Mouse (Mus musculus): ENCODE data around the gene Nkd1. TPM values are rescaled to one million over a fixed set of nuclear protein-coding genes. Genes with fewer than 3 reads are reported as not detected.

The Nkd1 gene
- total RNA-seq, 1 experiment from 2014 or later = 44.8 TPM

DNA sequence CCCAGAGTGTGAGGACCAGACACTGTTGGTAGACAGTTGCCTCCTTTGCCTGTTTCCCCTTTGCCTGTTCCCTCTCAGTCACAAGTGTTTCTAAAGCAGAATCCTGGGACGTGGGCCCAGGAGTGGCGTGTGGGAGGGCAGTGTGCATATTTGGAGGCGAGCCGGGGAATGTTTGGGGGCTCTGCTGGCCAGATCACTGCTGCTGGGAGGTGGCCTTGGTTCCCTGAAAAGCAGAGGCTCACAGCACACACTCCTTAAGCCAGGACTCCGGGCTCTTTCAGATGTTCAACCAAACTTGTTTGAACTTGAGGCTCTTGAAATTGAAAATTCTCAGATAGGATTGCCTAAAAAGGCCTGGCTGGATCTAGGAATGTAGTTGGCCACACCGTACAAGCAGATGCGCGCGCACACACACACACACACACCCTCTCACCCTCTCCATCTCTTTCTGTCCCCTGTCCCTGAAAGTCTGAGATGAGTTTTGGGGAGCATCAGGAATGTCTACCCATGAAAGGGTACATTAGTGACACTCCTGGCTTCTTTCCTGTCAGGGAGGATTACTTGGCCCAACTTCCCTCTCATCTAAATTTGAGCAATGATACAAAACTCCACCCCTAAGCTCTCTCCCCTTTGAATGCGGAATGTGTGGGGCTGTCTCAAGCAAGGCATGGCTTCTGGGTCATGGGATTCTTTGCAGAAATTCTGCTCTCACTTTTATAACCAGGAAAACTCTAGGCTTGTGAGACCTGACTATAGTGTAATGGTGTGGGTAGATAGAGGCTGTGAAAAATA lies 55.4 kb downstream of the Nkd1 start:
- peak; percentile 51 for DNase-seq

- DNase-seq = no peak
Measured at GRCm38 (mm10) chr8:88577666-88578065, 56.5 kb downstream of the Nkd1 start.

- no peak for DNase-seq
Measured at GRCm38 (mm10) chr8:88578413-88579175, 57.4 kb downstream of the Nkd1 start.

DNA sequence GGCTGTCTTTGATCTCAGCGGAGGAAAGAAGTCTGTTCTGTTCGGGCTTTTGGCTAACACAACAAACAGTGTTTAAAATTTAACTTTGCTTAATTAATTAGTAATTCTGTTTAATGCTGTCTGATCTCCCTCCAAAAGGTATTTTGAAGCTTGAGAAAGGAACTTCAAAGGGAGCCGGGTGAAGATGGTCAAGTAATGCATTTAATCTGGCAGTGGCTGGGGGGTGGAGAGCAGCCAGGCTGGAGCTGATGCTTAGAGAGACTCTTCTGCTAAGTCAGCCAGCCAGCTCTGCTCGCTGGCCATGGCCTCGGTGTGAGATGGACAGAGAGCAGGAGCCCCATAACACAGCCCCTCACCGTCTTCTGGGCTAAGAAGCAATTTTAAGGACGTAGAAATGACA lies 58.1 kb downstream of the Nkd1 start:
- no peak for DNase-seq

GRCm38 (mm10) chr8:88579668-88580330 lies 58.6 kb downstream of the Nkd1 start:
- DNase-seq = no peak

DNA sequence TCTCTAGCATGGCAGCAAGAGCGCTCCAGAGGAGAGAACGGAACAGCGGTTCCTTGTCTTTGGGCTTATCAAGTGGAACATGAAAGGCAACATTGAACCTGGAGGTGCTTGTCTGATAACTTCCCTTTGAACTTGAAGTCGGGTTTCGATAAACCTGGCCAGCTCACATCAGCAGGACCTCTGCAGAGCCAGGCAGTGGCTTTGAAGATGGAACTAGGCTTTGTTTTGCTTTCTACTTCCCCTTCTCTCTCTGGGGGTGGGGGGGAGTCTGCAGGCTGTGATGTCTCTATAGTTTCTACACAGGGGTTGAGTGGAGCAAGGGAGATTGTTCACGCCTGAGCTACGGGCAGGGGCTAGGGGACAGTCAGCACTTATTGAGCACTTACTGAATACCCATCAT lies 59.6 kb downstream of the Nkd1 start:
- no peak for DNase-seq

DNA sequence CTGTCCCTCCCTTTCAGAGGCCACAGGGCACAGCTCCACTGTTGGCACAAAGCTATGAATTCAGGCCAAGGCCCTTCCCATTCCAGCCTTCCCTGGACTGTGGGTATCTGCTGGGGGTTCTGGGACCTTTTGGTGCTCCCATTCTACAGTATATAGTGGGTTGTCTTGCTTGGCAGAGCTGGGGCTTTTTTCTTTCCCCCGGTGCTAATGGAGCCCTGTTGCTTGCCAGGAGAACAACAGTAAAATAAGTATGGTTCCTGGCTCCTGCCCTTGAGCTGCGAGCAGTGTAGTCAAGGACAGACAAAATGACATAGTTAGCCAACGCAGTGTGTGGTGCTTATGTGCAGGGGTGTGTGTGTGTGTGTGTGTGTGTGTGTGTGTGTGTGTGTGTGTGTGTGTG lies 62.7 kb downstream of the Nkd1 start:
- DNase-seq = no peak

- no peak for DNase-seq
Measured at GRCm38 (mm10) chr8:88588205-88588889, 67.2 kb downstream of the Nkd1 start.

GRCm38 (mm10) chr8:88590226-88590625 lies 69.1 kb downstream of the Nkd1 start:
- no peak for DNase-seq

GRCm38 (mm10) chr8:88593947-88594346 lies 72.8 kb downstream of the Nkd1 start:
- DNase-seq = no peak

- no peak for DNase-seq
Measured at GRCm38 (mm10) chr8:88596042-88596441, 74.9 kb downstream of the Nkd1 start.

- no peak for DNase-seq
Measured at GRCm38 (mm10) chr8:88598578-88598977, 77.4 kb downstream of the Nkd1 start.

DNA sequence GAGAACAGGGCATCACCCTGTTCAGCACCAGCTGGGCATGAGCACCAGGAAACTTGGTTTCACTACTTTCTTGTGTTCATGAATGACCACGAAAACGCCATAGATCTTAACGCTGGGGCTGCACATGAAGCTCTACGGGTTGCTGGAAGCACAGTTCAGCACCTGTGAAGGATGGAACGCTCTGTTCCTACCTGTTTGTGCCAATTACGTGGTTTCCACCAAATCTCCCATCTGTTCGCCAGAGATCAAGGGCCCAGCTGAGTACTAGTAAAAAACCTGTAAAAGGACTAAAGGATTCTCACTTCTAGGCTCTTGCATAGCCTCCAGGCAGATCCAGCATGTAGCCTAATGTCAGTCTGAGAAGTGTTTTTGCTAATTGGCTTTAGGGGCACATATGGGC lies 78.3 kb downstream of the Nkd1 start:
- DNase-seq = no peak

DNA sequence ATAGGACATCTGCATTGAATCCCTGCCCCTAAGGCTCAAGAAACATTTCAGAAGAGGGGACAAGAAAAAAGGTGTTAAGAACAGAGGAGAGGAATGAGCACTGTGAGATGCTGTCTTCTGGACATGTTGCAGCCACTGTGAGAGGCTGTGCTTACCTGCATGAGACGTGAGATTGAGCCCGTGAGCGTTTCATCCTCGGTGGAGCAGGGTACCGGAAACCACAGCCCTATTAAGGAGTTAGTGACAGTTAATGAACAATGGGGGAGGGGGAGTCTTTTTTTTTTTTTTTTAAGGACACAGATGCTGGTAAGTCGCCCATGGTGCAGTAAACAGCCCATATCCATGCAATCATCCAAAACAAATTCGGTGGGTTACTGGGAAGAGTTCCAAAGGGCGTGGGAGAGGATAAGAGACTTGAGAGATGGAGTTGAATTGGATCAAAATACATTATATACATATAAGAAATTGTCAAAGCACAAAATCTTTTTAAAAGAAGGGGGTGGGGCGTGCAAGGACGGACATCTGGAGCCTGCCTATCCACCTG lies 82.4 kb downstream of the Nkd1 start:
- no peak for DNase-seq

- peak; percentile 56 for DNase-seq
Measured at GRCm38 (mm10) chr8:88604065-88605038, 83.2 kb downstream of the Nkd1 start.

DNA sequence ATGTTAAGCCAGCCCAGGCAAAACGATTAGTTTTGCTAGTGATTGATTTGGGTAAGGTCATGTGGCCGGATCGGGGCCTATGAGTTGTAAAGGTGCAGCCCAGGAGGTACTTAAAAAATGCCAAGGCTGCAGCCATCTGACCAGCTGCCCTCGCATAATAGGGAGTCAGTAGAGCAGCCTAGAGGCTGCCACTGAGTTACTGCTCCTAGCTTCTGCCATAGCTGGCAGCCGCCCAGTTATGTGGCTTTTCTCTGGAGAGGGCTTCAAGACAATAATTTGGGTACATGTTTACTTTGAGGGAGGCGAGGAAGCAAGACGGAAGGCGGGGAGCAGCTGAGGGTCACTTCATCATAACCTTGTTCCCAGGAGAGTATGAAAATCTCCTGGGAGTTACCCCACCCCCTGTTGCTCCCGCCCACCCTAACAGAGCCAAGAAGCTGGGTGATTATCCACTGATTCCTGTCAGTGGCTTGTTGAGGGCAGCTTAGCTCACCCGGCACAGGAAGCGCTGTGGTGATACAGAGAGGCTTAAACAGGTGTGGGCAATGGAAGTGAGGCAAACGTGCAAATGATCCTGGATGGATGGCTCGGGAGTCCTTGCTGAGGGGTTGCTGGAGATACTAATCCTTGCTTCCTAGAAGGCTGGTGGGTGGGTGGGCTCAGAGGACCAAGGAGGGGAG lies 84.3 kb downstream of the Nkd1 start:
- peak; percentile 41 for DNase-seq

DNA sequence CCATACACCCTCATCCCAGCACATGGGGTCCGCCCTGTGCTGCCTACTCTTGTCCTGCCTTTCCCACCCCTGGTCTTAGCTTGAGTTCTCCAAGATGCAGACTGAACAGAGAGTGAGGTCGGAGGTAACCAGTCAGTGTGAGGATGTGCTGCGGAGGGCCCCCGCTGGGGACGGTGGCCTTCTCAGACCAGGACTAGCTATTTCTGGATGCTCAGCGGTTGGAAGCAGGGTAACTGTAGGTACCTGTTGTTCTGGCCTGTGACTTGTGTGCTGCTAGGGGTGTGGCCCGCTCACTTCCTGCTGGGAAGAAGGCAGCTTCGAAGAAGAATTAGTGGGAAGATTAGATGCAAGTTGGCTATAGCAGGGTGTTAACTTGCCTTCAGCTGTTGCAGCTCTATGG lies 87.9 kb downstream of the Nkd1 start:
- DNase-seq = no peak

- no peak for DNase-seq
Measured at GRCm38 (mm10) chr8:88610271-88610670, 89.1 kb downstream of the Nkd1 start.

GRCm38 (mm10) chr8:88614981-88615380 lies 93.8 kb downstream of the Nkd1 start:
- no peak for DNase-seq

- DNase-seq = no peak
Measured at GRCm38 (mm10) chr8:88618612-88619011, 97.5 kb downstream of the Nkd1 start.
